Mouse (Mus musculus) hindbrain, embryonic 13.5 days (tissue): Measurements from ENCODE around the gene Khdc3. TPM values are rescaled to one million over a fixed set of nuclear protein-coding genes. Genes with fewer than 3 reads are reported as not detected.
"Not testable (repeated sequence)": the region's sequence is repeated elsewhere in the genome, so short reads cannot be mapped to it uniquely, and the experiment has no call there.

ENCODE experiments used
- ATAC-seq: fragments of 200-750 bp; cut with Nextera tagmentation; 2 replicates; pipeline ENCODE4 v1.8.0; 2017; ENCODE audit warnings: moderate TSS enrichment; ENCODE audit not compliant: low FRiP score
- H3K27ac ChIP-seq: fragments of 300-500 bp; sonication (generic); 2 replicates; pipeline ENCODE4 v1.5.1; 2015; ENCODE audit warnings: inconsistent platforms, mild to moderate bottlenecking, moderate library complexity
- H3K27me3 ChIP-seq: fragments of 300-500 bp; sonication (generic); 2 replicates; pipeline ENCODE4 v1.6.1; 2015; ENCODE audit warnings: mild to moderate bottlenecking, inconsistent platforms
- H3K36me3 ChIP-seq: fragments of 300-500 bp; sonication (generic); 2 replicates; pipeline ENCODE4 v1.6.1; 2015; ENCODE audit warnings: mild to moderate bottlenecking, inconsistent platforms
- H3K4me1 ChIP-seq: fragments of 300-500 bp; sonication (generic); replicated peaks from 2 replicates; pipeline ENCODE4 v1.6.1; 2015; ENCODE audit warnings: inconsistent platforms
- H3K4me2 ChIP-seq: fragments of 300-500 bp; sonication (generic); 2 replicates; pipeline ENCODE4 v1.6.1; 2015; ENCODE audit warnings: inconsistent platforms, mild to moderate bottlenecking, moderate library complexity
- H3K4me3 ChIP-seq: fragments of 300-500 bp; sonication (generic); 2 replicates; pipeline ENCODE4 v1.5.1; 2015; ENCODE audit warnings: mild to moderate bottlenecking, inconsistent platforms
- H3K9ac ChIP-seq: fragments of 300-500 bp; sonication (generic); 2 replicates; pipeline ENCODE4 v1.6.1; 2015; ENCODE audit warnings: mild to moderate bottlenecking, inconsistent platforms
- H3K9me3 ChIP-seq: fragments of 300-500 bp; sonication (generic); 2 replicates; pipeline ENCODE4 v1.6.1; 2016; ENCODE audit warnings: inconsistent platforms
- WGBS: fragments of 180-500 bp; shearing (Covaris S2); methylation state at CpG from one replicate; pipeline ENCODE4 v1.1.7; 2015; 5-methylcytosine and 5-hydroxymethylcytosine counted together
- polyA plus RNA-seq: library from polyadenylated mRNA; unstranded; fragments of >200 nt; fragmentation: Nextera tagmentation; extraction: Ambion mirVana; gene quantifications from 2 replicates; pipeline ENCODE4 v1.2.1, GENCODE M21; 2015

Gene Khdc3
- polyA plus RNA-seq, 1 experiment from 2014 or later: not detected

- WGBS: 41% methylated on average over 5 of the region's 5 CpGs
- H3K9ac ChIP-seq: peak overlapping the region; percentile 72
- peaks cover 11% of the 10 kb centered on the region for H3K4me1 ChIP-seq
- no peaks in the 10 kb centered on the region for H3K36me3 ChIP-seq
- no peak overlapping the region for H3K27ac ChIP-seq
- no peaks in the 10 kb centered on the region for H3K9me3 ChIP-seq
- peak overlapping the region; percentile 46 for H3K4me3 ChIP-seq
- peak overlapping the region; percentile 80 for H3K4me2 ChIP-seq
- ATAC-seq: peak; percentile 10; the same call in 1 of the 2 replicates
- H3K27me3 ChIP-seq: peaks cover 72% of the 10 kb centered on the region
Observed at GRCm38 (mm10) chr9:73103880-73104198, 2.2 kb downstream of the Khdc3 start.

- no peak overlapping the region for H3K27ac ChIP-seq
- H3K4me1 ChIP-seq: peaks cover 11% of the 10 kb centered on the region
- no peak for ATAC-seq
- H3K4me3 ChIP-seq: no peak overlapping the region
- H3K4me2 ChIP-seq: no peak overlapping the region
- no peaks in the 10 kb centered on the region for H3K36me3 ChIP-seq
- H3K27me3 ChIP-seq: peaks cover 74% of the 10 kb centered on the region
- WGBS: 65% methylated on average over 1 of the region's 1 CpGs
- no peaks in the 10 kb centered on the region for H3K9me3 ChIP-seq
- no peak overlapping the region for H3K9ac ChIP-seq
Observed at GRCm38 (mm10) chr9:73105141-73105540, 3.5 kb downstream of the Khdc3 start.

GRCm38 (mm10) chr9:73105771-73106170 lies 4.1 kb downstream of the Khdc3 start:
- Histone ChIP-seq H3K27ac (no peak overlapping the region), H3K9me3 (no peaks in the 10 kb centered on the region), H3K4me3 (no peak overlapping the region), H3K4me2 (no peak overlapping the region), H3K36me3 (no peaks in the 10 kb centered on the region), H3K9ac (no peak overlapping the region), H3K4me1 (peaks cover 11% of the 10 kb centered on the region), H3K27me3 (peaks cover 74% of the 10 kb centered on the region)
- ATAC-seq: no peak

DNA sequence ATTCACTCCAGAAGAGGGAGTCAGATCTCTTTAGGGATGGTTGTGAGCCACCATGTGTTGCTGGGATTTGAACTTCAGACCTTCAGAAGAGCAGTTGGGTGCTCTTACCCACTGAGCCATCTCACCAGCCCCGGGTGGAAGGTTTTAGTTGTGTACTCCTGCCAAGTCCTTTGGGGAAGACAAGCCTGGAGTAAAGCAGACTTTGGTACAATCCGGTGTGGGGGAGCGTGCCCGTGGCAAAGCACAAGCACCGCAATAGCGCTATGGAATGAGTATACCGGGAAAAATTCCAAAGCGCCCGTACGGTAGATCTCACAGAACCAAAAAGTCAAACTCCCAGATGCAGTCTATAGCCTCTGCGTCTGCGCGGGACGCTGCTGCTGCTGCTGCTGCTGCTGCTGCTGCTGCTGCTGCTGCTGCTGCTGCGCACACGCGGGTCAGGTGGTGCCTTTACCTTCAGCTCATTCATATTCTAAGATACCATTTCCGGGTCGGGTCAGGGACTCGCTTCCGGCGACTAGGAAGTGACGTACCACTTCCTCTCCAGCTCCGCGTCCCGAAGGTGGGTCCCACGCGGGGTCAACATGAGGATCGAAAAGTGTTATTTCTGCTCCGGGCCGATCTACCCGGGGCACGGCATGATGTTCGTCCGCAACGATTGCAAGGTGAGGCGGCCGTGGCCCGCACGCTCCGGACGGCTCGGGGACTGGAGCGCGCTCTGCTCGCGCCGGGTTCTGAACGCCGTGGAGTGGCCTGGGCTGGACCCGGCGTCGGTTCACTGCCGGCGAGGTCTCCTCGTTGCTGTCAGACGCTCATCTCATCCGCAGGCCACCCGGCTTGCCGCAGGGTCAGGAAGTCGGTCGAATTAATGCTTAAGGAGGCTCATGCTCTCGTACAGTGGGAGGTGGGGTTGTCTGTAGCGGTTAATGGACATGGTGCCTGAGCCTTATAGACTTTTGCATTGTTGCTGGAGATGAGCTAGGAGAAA lies 11.6 kb downstream of the Khdc3 start, which contains the start of gene Rsl24d1:
Gene Rsl24d1 (plus strand): TSS at position 508 of the 988 bp plus-strand sequence.
- peak; percentile 98 for ATAC-seq
- no peaks in the 10 kb centered on the region for H3K9me3 ChIP-seq
- H3K4me1 ChIP-seq: peaks cover 16% of the 10 kb centered on the region
- H3K4me2 ChIP-seq: peak within 1 kb of the TSS; percentile 89
- peak within 1 kb of the TSS; percentile 86 for H3K9ac ChIP-seq
- H3K36me3 ChIP-seq: peaks cover 27% of the 10 kb centered on the region
- H3K4me3 ChIP-seq: peak within 1 kb of the TSS; percentile 95
- peak within 1 kb of the TSS; percentile 86 for H3K27ac ChIP-seq
- H3K27me3 ChIP-seq: 0 out of 2 replicates have a peak, but pooled peaks cover 6% of the 10 kb centered on the region
- under 1% methylated on average over 64 of the region's 64 CpGs for WGBS

DNA sequence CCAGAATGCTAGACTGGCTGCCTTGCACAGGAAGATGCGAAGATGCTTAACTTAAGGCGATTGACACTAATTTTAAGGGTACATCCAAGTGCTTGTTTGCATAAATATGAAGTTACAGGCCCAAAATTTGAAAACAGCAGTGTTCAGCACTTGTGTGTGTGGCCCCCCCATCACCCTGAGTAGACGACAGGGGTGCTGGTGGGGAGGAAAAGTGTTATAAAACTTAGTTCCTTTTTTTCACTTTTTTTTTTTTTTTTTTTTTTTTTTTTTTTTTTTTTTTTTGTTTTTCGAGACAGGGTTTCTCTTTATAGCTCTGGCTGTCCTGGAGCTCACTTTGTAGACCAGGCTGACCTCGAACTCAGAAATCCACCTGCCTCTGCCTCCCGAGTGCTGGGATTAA lies 15.1 kb downstream of the Khdc3 start:
- peaks cover 55% of the 10 kb centered on the region for H3K36me3 ChIP-seq
- 97% methylated on average over 5 of the region's 6 CpGs for WGBS
- not testable (repeated sequence) for H3K27me3 ChIP-seq

DNA sequence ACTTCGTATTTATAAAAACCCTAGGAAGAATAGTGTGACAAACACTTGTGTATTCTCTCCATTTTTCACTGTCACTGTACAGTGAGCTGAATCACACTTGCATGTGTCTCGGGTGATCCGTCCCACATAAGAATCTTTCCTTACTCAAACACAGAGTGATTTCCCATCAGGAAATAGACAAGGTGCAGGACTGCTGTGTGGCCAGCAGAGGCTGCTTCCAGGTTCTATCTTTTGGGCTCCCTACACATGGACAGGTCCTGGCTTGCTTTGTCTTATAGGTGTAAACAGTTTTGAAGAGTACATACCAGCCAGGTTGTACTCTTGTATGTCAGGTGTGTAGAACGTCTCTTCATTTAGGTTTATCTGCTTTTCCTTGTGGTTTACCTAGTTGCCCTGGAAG lies 16.4 kb downstream of the Khdc3 start:
- no peak for ATAC-seq
- H3K9ac ChIP-seq: no peak overlapping the region
- H3K4me2 ChIP-seq: no peak overlapping the region
- no peaks in the 10 kb centered on the region for H3K9me3 ChIP-seq
- no peak overlapping the region for H3K27ac ChIP-seq
- H3K4me3 ChIP-seq: no peak overlapping the region
- peaks cover 16% of the 10 kb centered on the region for H3K4me1 ChIP-seq
- peaks cover 63% of the 10 kb centered on the region for H3K36me3 ChIP-seq
- 93% methylated on average over 4 of the region's 4 CpGs for WGBS
- no peaks in the 10 kb centered on the region for H3K27me3 ChIP-seq

More for the DNA sequence above, 15.1 kb downstream of the Khdc3 start:
- H3K9me3 ChIP-seq, H3K27ac ChIP-seq, H3K9ac ChIP-seq, ATAC-seq, H3K4me2 ChIP-seq, H3K4me3 ChIP-seq: not testable (repeated sequence)
- peaks cover 16% of the 10 kb centered on the region for H3K4me1 ChIP-seq

- H3K4me3 ChIP-seq: no peak overlapping the region
- 82% methylated on average over 8 of the region's 8 CpGs for WGBS
- no peak overlapping the region for H3K4me2 ChIP-seq
- ATAC-seq: no peak
- no peaks in the 10 kb centered on the region for H3K27me3 ChIP-seq
- no peak overlapping the region for H3K27ac ChIP-seq
- H3K9me3 ChIP-seq: no peaks in the 10 kb centered on the region
- no peak overlapping the region for H3K9ac ChIP-seq
- no peaks in the 10 kb centered on the region for H3K4me1 ChIP-seq
- H3K36me3 ChIP-seq: peaks cover 81% of the 10 kb centered on the region
Observed at GRCm38 (mm10) chr9:73121735-73122134, 20.1 kb downstream of the Khdc3 start.

GRCm38 (mm10) chr9:73125043-73125570 lies 23.5 kb downstream of the Khdc3 start:
- peaks cover 91% of the 10 kb centered on the region for H3K36me3 ChIP-seq
- H3K27ac ChIP-seq: no peak overlapping the region
- H3K4me2 ChIP-seq: no peak overlapping the region
- H3K9me3 ChIP-seq: no peaks in the 10 kb centered on the region
- H3K9ac ChIP-seq: no peak overlapping the region
- WGBS: 95% methylated on average over 8 of the region's 8 CpGs
- no peaks in the 10 kb centered on the region for H3K27me3 ChIP-seq
- no peaks in the 10 kb centered on the region for H3K4me1 ChIP-seq
- no peak overlapping the region for H3K4me3 ChIP-seq
- no peak for ATAC-seq

GRCm38 (mm10) chr9:73127457-73127856 lies 25.8 kb downstream of the Khdc3 start:
- Histone ChIP-seq H3K4me1 (no peaks in the 10 kb centered on the region), H3K9me3 (no peaks in the 10 kb centered on the region), H3K9ac (no peak overlapping the region), H3K4me2 (no peak overlapping the region), H3K27me3 (no peaks in the 10 kb centered on the region), H3K27ac (no peak overlapping the region), H3K36me3 (peaks cover 77% of the 10 kb centered on the region), H3K4me3 (no peak overlapping the region)
- no peak for ATAC-seq
- WGBS: 88% methylated on average over 2 of the region's 2 CpGs

- Histone ChIP-seq H3K9ac (no peak overlapping the region), H3K4me3 (no peak overlapping the region), H3K9me3 (no peaks in the 10 kb centered on the region), H3K4me2 (no peak overlapping the region), H3K36me3 (peaks cover 63% of the 10 kb centered on the region), H3K27me3 (no peaks in the 10 kb centered on the region), H3K27ac (no peak overlapping the region), H3K4me1 (no peaks in the 10 kb centered on the region)
- 72% methylated on average over 8 of the region's 8 CpGs for WGBS
- no peak for ATAC-seq
Observed at GRCm38 (mm10) chr9:73129875-73130274, 28.2 kb downstream of the Khdc3 start.

- H3K27ac ChIP-seq: no peak overlapping the region
- no peak overlapping the region for H3K4me3 ChIP-seq
- no peaks in the 10 kb centered on the region for H3K9me3 ChIP-seq
- WGBS: 97% methylated on average over 4 of the region's 4 CpGs
- H3K9ac ChIP-seq: no peak overlapping the region
- no peak overlapping the region for H3K4me2 ChIP-seq
- peaks cover 57% of the 10 kb centered on the region for H3K36me3 ChIP-seq
- ATAC-seq: no peak
- no peaks in the 10 kb centered on the region for H3K4me1 ChIP-seq
- no peaks in the 10 kb centered on the region for H3K27me3 ChIP-seq
Observed at GRCm38 (mm10) chr9:73130529-73130928, 28.9 kb downstream of the Khdc3 start.

DNA sequence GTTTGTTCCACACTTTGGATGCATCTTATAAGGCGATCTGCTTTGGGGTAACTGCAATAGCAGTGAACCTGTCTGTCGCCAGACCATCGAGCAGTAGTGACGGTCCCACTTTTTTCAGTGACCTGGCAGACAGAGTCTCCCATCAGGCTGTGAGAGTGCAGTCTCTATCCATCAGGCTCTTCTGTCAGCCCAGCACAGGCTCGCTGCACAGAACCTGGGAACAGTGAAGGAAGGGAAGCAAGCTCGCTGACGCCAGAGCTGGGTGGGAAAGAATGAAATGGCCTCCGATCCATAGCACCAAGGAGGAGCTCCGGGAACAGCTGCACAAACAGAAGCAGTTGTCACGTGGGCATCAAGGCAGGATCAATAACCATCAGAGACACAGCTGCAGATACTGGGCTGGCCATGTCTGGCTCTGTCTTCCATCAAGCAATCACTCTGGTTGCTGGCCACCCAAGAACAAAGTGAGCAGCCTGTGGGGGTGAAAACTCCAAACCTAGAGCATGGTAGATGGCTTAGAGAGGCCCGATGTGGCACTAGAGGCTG lies 35.8 kb downstream of the Khdc3 start:
- Histone ChIP-seq H3K36me3 (peaks cover 5% of the 10 kb centered on the region; the same call in 1 of the 2 replicates), H3K27me3 (no peaks in the 10 kb centered on the region), H3K9me3 (no peaks in the 10 kb centered on the region), H3K4me1 (no peaks in the 10 kb centered on the region), H3K27ac (no peak overlapping the region), H3K4me2 (no peak overlapping the region), H3K4me3 (no peak overlapping the region), H3K9ac (no peak overlapping the region)
- WGBS: 77% methylated on average over 11 of the region's 11 CpGs
- ATAC-seq: no peak
